Mouse (Mus musculus) cerebellum, adult (tissue): ENCODE results near the gene Speer3.
"Not testable (repeated sequence)": the region's sequence is repeated elsewhere in the genome, so short reads cannot be mapped to it uniquely, and the experiment has no call there.

Source experiments
- ATAC-seq: cut with Nextera tagmentation; 2 replicates; pipeline ENCODE4 v1.9.2; 2017; ENCODE audit warnings: mild to moderate bottlenecking, moderate library complexity, mixed read lengths; ENCODE audit not compliant: insufficient number of reproducible peaks, low FRiP score, low TSS enrichment

Speer3 gene

GRCm38 (mm10) chr5:13791319-13791718 lies at the start of gene Speer3:
TSS of gene Speer3 (plus strand) at chr5:13791619.
- ATAC-seq = no peak

DNA sequence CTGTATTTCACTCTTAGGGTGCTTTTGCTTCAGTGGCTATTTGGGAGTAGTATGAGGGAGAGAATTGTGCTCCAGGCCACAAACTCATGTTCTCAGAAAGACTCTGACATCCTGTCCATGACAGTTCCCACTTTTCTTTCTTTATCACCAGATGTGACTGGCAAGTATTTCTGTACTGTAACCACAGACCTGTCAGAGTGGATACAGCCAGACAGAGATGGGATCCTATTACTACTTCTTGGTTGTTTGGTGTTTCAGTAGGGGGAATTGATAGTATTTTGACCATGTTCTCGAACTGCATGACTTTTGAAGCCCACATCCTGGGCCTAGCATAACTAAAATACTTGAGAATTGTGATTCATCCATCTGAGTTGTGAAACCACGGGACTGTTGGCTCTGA lies 19.1 kb downstream of the Speer3 start:
- not testable (repeated sequence) for ATAC-seq

DNA sequence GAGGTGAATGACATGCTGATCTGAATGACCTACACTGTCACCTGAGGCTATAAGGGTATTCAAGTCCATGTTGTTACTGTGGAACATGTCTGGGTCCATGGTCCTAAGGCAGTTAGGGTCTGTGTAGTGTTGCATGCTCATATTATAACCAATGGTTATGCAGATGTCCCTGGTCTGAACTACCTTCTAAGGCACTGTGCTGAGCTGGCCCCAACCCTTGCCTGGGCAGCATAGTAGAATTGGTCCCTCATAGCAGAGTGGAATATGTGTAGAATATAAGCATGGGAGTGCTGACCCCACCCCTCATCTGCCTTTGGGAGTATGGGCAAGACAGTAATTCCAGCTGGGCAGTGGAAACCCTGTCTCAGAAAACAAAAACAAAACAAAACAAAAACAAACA lies 33.7 kb downstream of the Speer3 start:
- no peak for ATAC-seq

GRCm38 (mm10) chr5:13826708-13827107 lies 35.3 kb downstream of the Speer3 start:
- ATAC-seq = no peak

- no peak; the same call in 1 of the 2 replicates for ATAC-seq
Observed at GRCm38 (mm10) chr5:13844317-13844716, 52.9 kb downstream of the Speer3 start.
